Mouse (Mus musculus): Measurements from ENCODE around the gene Stpg3. TPM values are rescaled to one million over a fixed set of nuclear protein-coding genes. Genes with fewer than 3 reads are reported as not detected.

The Stpg3 gene
- polyA plus RNA-seq, 1 experiment from 2014 or later: not detected

DNA sequence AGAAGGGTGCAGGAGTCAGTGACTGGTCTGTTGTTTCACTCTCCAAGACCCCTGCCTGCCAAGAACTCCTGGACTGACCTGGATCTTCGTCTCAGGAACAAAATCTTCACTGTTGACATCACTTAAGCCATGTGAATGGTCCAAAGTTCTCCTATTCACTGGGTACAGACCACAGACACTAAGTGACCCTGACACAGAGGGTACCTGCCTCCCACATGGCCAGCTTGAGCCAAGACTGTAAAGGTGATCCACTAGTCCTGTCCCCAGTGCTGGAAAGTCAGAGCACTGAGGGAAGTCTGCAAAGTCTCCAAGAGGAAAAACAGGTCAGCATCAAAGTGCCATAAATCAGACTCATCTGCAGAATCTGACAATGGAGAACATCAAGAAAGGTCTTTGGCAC is 6.8 kb downstream of the Stpg3 start:
- Histone ChIP-seq H3K9me3 (replicated peaks; ENCODE audit: control insufficient read depth, low read length) (no peaks in the 10 kb centered on the region), H3K4me1 (ENCODE audit: control insufficient read depth, insufficient read depth, low read length) (peaks cover 15% of the 10 kb centered on the region), H3K9ac (ENCODE audit: low read length) (no peak overlapping the region), H3K27ac (ENCODE audit: low read depth, low read length) (no peak overlapping the region), H3K4me2 (ENCODE audit: low read length) (no peak overlapping the region), H3K4me3 (ENCODE audit: low read depth, low read length) (no peak overlapping the region), H3K36me3 (ENCODE audit: control insufficient read depth, insufficient read depth, low read length) (peaks cover 55% of the 10 kb centered on the region), H3K27me3 (replicated peaks; ENCODE audit: control insufficient read depth, insufficient read depth, low read length) (no peaks in the 10 kb centered on the region)
- 92% methylated on average over 1 of the region's 1 CpGs for WGBS
- ATAC-seq (no peak), DNase-seq (ENCODE audit: low spot score) (no peak)

DNA sequence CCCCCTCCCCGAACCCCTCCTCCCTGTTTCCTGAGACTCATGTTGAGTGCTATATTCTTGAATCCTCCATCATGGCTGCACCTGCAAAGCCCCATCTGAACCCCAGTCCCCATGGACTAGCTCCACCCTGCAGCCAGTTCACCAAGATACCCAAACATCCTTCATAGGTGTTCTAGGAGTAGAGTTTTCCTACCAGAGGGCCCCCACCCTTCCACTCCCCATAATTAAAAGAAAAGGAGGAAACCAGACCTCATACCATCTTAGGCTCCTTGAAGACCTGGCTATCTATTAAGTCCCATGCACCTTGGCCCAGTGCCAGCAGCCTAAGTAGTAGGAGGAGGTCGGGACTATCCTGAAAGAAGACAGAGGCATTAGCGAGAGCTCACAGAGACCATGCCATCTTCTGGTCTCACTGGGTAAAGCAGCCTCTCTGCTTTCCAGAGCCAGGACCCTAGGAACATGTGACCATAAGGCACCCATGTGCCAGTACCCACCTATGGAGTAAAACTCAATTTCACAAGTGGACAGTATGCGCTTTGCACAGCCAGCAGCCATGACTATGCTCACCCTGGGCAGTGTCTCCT is 10.7 kb downstream of the Stpg3 start:
- no peak overlapping the region for H3K27ac ChIP-seq (ENCODE audit: low read depth, low read length)
- H3K4me3 ChIP-seq (ENCODE audit: low read depth, low read length): no peak overlapping the region
- no peaks in the 10 kb centered on the region for H3K9me3 ChIP-seq (replicated peaks; ENCODE audit: control insufficient read depth, low read length)
- peaks cover 88% of the 10 kb centered on the region for H3K36me3 ChIP-seq (ENCODE audit: control insufficient read depth, insufficient read depth, low read length)
- 58% methylated on average over 4 of the region's 4 CpGs for WGBS
- H3K4me1 ChIP-seq (ENCODE audit: control insufficient read depth, insufficient read depth, low read length): no peaks in the 10 kb centered on the region
- no peak overlapping the region for H3K4me2 ChIP-seq (ENCODE audit: low read length)
- no peaks in the 10 kb centered on the region for H3K27me3 ChIP-seq (replicated peaks; ENCODE audit: control insufficient read depth, insufficient read depth, low read length)
- peak; percentile 26; the same call in 1 of the 2 replicates for ATAC-seq
- no peak overlapping the region for H3K9ac ChIP-seq (ENCODE audit: low read length)
- DNase-seq (ENCODE audit: low spot score): no peak

DNA sequence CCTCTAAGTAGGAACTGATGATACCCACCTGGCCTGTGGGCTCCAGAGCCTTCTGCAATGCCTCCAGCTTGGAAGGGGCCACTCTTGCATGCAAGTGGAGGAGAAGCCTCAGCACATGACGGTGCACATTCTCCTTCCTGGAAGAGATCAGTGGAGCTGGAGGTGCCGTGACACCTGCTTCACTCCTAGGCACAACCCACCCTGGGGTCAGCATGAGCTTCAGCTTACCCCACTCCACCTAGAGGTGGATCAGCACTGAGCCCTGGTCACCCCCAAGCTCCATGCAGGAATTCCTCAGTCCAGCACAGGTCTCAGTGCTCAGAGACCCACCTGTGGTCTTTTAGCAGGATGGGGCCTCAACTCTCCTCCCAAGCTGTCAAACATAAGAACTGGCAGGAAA is 13.8 kb downstream of the Stpg3 start:
- H3K4me3 ChIP-seq (ENCODE audit: low read depth, low read length): no peak overlapping the region
- H3K9me3 ChIP-seq (replicated peaks; ENCODE audit: control insufficient read depth, low read length): no peaks in the 10 kb centered on the region
- H3K27me3 ChIP-seq (replicated peaks; ENCODE audit: control insufficient read depth, insufficient read depth, low read length): peaks cover 15% of the 10 kb centered on the region
- peaks cover 76% of the 10 kb centered on the region for H3K36me3 ChIP-seq (ENCODE audit: control insufficient read depth, insufficient read depth, low read length)
- H3K27ac ChIP-seq (ENCODE audit: low read depth, low read length): no peak overlapping the region
- 90% methylated on average over 2 of the region's 2 CpGs for WGBS
- H3K4me1 ChIP-seq (ENCODE audit: control insufficient read depth, insufficient read depth, low read length): no peaks in the 10 kb centered on the region
- DNase-seq (ENCODE audit: low spot score) (no peak), ATAC-seq (no peak)
- no peak overlapping the region for H3K4me2 ChIP-seq (ENCODE audit: low read length)
- no peak overlapping the region for H3K9ac ChIP-seq (ENCODE audit: low read length)

DNA sequence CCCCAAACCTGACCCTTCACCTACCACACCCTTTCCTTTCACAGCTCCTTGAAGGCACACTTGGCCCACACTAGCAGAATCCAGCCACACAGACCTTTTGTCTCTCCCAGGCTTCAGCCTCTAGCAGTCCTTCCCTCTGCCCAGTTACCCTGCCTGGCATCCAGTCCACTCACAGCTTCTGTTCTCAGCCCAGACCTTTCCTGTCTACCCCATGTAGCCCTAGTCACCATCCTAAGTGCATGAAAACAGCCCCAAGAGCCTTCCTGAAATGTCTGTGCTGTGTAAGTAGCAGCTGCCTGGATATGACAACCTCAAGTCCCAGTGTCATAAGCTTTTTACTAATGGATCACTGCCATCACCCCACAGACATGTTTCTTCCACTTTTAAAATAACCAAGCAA is 16.5 kb downstream of the Stpg3 start:
- Histone ChIP-seq H3K4me1 (ENCODE audit: control insufficient read depth, insufficient read depth, low read length) (no peaks in the 10 kb centered on the region), H3K27ac (ENCODE audit: low read depth, low read length) (no peak overlapping the region), H3K9me3 (replicated peaks; ENCODE audit: control insufficient read depth, low read length) (no peaks in the 10 kb centered on the region), H3K4me3 (ENCODE audit: low read depth, low read length) (no peak overlapping the region), H3K27me3 (replicated peaks; ENCODE audit: control insufficient read depth, insufficient read depth, low read length) (peaks cover 26% of the 10 kb centered on the region), H3K9ac (ENCODE audit: low read length) (no peak overlapping the region), H3K36me3 (ENCODE audit: control insufficient read depth, insufficient read depth, low read length) (peaks cover 49% of the 10 kb centered on the region), H3K4me2 (ENCODE audit: low read length) (no peak overlapping the region)
- no peak for ATAC-seq
- DNase-seq (ENCODE audit: low spot score): no peak

DNA sequence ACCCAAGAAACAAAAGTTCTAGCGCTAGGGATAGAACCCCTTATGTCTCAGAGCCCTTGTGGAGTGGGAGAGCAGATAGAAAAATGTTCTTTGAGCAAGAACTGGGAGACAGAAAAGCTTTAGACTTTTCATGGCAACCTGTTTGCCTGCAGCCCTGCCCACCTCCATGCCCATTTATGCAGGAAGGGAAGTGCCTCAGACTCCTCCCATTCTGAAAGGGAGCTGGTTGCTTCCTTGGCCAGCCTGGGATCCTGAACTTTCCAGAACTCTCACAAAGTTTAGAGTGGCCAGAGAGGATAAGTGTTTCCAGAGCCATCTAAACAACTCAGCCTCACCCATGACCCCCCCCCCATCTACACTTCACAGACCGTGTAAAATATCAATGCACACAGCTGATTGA is 17.2 kb downstream of the Stpg3 start:
- Histone ChIP-seq H3K4me2 (ENCODE audit: low read length) (no peak overlapping the region), H3K9ac (ENCODE audit: low read length) (no peak overlapping the region), H3K4me3 (ENCODE audit: low read depth, low read length) (no peak overlapping the region), H3K4me1 (ENCODE audit: control insufficient read depth, insufficient read depth, low read length) (no peaks in the 10 kb centered on the region), H3K9me3 (replicated peaks; ENCODE audit: control insufficient read depth, low read length) (no peaks in the 10 kb centered on the region), H3K36me3 (ENCODE audit: control insufficient read depth, insufficient read depth, low read length) (peaks cover 42% of the 10 kb centered on the region), H3K27me3 (replicated peaks; ENCODE audit: control insufficient read depth, insufficient read depth, low read length) (peaks cover 26% of the 10 kb centered on the region), H3K27ac (ENCODE audit: low read depth, low read length) (no peak overlapping the region)
- no peak for DNase-seq (ENCODE audit: low spot score)
- 30% methylated on average over 2 of the region's 2 CpGs for WGBS
- ATAC-seq: no peak

DNA sequence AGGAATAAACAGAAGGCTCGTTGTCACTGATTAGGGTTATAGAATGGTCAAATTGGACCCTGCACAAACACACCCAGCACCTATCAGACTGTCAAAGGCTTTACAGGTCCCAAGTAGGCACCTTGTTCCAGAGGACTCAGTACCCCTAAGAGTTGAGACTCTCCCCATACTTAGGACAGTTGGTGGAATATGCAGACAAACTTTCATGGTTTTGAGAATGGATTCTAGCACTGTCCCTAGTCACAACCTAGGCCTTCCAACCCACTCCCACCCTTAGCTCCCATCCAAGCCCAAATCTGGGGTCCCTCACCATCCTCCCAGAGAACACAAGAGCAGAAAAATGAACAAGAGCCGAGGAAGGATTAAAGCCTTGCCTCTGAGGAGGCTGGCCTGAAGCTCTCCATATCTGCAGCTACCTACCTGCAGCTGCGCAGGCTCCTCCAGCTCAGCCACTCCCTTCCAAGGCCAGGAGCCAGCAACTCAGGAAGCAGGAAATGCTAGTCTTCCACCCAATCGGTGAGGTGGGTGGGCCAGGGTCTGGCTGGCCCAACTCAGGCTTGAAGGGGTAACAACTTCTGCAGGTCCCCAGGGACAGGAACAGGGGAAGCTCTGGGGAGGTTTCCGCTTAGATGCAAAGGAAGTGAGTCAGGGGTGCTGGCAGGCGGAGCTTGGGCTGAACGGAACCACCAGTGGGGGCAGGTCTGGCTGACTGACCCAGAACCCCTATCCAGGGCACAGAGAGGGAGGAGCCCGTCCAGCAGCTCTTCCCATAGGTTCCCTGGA is 18.1 kb downstream of the Stpg3 start, which contains the start of gene Tor4a:
Tor4a (minus strand) TSS at position 715 of the 783 bp plus-strand sequence.
- Histone ChIP-seq H3K36me3 (ENCODE audit: control insufficient read depth, insufficient read depth, low read length) (peaks cover 33% of the 10 kb centered on the region), H3K9ac (ENCODE audit: low read length) (no peak within 1 kb of the TSS), H3K4me1 (ENCODE audit: control insufficient read depth, insufficient read depth, low read length) (no peaks in the 10 kb centered on the region), H3K4me3 (ENCODE audit: low read depth, low read length) (no peak within 1 kb of the TSS), H3K4me2 (ENCODE audit: low read length) (no peak within 1 kb of the TSS), H3K27ac (ENCODE audit: low read depth, low read length) (no peak within 1 kb of the TSS), H3K9me3 (replicated peaks; ENCODE audit: control insufficient read depth, low read length) (no peaks in the 10 kb centered on the region), H3K27me3 (replicated peaks; ENCODE audit: control insufficient read depth, insufficient read depth, low read length) (peaks cover 26% of the 10 kb centered on the region)
- ATAC-seq: no peak
- no peak for DNase-seq (ENCODE audit: low spot score)
- 11% methylated on average over 8 of the region's 8 CpGs for WGBS

DNA sequence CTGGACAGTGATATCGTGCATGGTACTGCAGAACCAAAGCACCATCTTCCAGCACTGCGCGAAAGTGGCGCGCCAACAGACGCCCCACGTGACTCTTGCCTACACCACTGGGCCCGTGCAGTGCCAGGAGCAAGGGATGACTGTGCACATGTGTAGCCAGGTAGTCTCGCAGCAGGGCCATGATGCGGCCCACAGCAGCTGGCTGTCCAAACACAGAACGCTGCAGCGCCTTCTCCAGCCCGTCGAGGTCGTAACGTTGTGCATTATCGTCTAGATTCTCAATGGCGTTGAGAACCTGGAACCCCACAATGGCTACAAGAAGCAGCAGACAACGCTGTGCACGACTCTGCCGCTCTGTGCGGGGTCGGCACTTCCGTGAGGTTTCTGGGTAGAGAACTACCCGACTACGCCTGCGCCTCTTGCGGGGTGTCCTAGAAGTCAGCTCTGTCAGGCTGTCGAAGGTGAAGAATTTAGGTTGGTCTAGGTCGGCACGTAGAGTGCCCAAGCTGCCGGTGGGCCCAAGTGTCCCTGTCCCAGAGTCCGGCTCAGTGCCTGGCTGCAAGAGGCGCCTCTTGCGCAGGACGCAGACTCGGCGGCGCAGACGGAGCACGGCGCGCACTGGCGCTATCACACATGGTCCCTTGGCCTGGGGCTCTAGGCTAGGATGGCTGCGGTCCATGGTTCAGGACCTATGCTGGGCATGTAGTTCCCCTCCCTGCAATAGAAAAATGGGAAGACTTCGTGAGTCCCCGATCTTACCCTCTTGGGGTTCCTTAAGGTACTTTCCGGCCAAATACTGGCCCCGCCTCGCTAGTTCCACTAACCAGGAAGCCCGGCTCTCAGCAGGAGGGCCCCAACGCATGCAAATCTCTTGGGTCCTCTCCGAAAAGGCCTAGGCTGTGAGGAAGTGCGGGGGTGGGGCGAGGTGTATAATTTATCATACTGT is 19.0 kb downstream of the Stpg3 start:
- H3K36me3 ChIP-seq (ENCODE audit: control insufficient read depth, insufficient read depth, low read length): peaks cover 25% of the 10 kb centered on the region
- H3K27ac ChIP-seq (ENCODE audit: low read depth, low read length): no peak overlapping the region
- peaks cover 26% of the 10 kb centered on the region for H3K27me3 ChIP-seq (replicated peaks; ENCODE audit: control insufficient read depth, insufficient read depth, low read length)
- WGBS: 25% methylated on average over 55 of the region's 55 CpGs
- ATAC-seq: no peak
- H3K9ac ChIP-seq (ENCODE audit: low read length): no peak overlapping the region
- no peak overlapping the region for H3K4me3 ChIP-seq (ENCODE audit: low read depth, low read length)
- H3K4me1 ChIP-seq (ENCODE audit: control insufficient read depth, insufficient read depth, low read length): no peaks in the 10 kb centered on the region
- H3K4me2 ChIP-seq (ENCODE audit: low read length): no peak overlapping the region
- no peak for DNase-seq (ENCODE audit: low spot score)
- no peaks in the 10 kb centered on the region for H3K9me3 ChIP-seq (replicated peaks; ENCODE audit: control insufficient read depth, low read length)

DNA sequence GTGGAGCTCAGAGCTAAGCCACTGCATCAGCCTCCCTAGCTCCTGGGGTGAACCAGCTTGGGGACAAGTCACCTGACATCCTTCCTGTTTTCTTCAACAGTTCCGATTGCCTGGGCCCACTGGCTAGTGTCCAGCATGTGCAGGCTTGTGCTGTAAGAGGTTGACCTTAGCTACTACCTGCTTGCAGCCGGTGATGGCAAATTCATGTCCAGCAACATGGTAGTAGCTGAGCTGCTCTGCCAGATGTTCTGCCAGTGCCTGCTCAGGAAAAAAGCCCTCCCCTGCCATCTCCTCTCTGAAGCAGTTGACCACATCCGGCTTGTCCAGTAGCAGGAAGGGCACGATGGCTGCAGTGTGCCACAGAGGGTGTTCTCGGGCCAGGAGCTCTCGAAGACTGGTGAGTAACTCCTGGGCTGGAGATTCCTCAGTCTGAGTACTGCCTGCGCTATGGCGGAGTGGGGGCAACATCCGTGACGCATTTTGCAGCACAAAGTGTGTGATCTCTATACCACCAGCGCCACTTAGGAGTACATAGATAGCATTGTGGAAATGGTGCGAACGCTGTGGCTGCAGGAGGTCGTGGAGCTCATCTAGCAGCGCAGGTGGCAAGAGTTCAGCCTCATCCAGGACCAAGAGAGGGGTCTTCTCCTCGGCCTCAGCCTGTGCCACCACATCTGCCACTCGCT is 19.8 kb downstream of the Stpg3 start:
- peaks cover 16% of the 10 kb centered on the region for H3K36me3 ChIP-seq (ENCODE audit: control insufficient read depth, insufficient read depth, low read length)
- H3K27ac ChIP-seq (ENCODE audit: low read depth, low read length): no peak overlapping the region
- WGBS: 88% methylated on average over 17 of the region's 17 CpGs
- H3K27me3 ChIP-seq (replicated peaks; ENCODE audit: control insufficient read depth, insufficient read depth, low read length): peaks cover 26% of the 10 kb centered on the region
- no peak for ATAC-seq
- no peaks in the 10 kb centered on the region for H3K9me3 ChIP-seq (replicated peaks; ENCODE audit: control insufficient read depth, low read length)
- H3K9ac ChIP-seq (ENCODE audit: low read length): no peak overlapping the region
- no peak for DNase-seq (ENCODE audit: low spot score)
- H3K4me1 ChIP-seq (ENCODE audit: control insufficient read depth, insufficient read depth, low read length): no peaks in the 10 kb centered on the region
- H3K4me3 ChIP-seq (ENCODE audit: low read depth, low read length): no peak overlapping the region
- no peak overlapping the region for H3K4me2 ChIP-seq (ENCODE audit: low read length)

Measured in forebrain, embryonic 14.5 days (tissue).